Mouse (Mus musculus) v-Abl transformed pro-B cells (cell line): ENCODE measurements around the gene Brsk2.

Source experiments
- in situ Hi-C, 2 experiments: fragments of 400-800 bp; cut with MboI; formaldehyde crosslinking; loops; one replicate each; pipeline ENCODE4 v1.15.1; 2025; ENCODE audit not compliant: unreplicated experiment in 2 of 2

Brsk2 gene

DNA sequence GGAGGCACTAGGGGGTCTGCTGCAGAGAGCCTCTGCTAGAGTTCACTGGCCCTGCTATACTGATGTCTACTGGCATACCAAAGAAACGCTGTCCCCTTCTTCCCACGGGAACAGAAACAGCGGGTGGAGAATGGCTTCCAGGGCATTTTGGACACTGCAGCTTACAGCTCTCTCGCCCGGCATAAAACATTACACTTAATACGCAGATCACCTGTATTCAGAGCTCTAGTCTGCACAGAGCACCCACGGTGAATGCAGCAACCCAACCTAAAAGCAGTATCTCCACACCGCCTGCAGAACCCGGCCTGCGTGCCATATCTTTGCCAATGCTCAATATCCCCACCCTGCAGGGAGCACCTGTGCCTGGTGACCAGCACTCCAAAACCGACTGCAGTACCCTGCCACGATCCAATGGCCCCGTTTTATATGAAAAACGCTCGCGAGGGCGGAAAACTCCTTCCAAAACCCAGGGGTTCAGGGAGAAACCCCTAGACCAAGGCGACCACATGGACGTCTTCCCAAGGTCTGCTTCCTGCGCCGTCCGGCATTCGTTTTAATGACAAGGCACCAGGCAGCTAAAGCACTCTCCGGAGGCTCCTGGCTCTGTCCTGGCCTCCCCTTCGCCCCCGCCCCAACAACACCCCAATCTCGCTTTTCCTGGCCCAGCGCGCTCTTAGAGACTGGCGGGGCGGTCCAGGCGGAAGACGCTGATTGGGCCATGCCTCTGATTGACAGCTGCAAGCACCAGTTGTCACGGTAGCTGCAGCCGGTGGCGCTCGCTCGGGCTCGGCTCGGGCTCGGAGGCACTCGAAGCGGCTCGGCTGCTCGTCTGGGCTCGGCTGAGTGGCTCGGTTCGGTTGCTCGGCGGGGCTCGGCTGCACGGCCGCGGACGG is at the start of gene Brsk2:
Gene Brsk2 (plus strand): TSS at position 846 of the 893 bp plus-strand sequence.
- in situ Hi-C loops: loop anchor here (25.0 kb wide), 1 partner anchor 187 kb away; no protein-coding TSS in a partner anchor

DNA sequence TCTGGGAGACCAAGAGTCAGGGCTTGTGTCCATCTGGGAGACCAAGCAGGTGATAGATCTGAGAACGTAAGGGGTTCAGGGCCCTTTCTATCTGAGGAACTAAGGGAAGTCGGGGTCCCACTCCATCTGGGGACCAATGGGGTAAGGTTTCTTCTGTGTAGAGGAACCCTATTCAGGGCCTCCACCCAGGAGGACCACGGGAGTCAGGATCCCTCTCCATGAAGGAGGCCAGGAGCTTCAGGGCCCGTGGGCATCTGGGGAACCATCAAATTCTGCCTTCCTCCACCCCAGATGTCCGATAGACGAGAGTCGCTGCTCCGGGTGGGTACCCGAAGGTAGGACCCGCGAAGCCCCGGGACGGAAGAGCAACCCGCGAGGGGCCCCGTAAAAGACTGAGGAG is 47.7 kb upstream of the Brsk2 start:
- in situ Hi-C loops: loop anchor here (10.0 to 25.0 kb wide), 3 partner anchors 417 to 1935 kb away; partner anchors contain the start of genes Polr2l (in 1 of the 2) and Tspan4 (in 1 of the 2)

DNA sequence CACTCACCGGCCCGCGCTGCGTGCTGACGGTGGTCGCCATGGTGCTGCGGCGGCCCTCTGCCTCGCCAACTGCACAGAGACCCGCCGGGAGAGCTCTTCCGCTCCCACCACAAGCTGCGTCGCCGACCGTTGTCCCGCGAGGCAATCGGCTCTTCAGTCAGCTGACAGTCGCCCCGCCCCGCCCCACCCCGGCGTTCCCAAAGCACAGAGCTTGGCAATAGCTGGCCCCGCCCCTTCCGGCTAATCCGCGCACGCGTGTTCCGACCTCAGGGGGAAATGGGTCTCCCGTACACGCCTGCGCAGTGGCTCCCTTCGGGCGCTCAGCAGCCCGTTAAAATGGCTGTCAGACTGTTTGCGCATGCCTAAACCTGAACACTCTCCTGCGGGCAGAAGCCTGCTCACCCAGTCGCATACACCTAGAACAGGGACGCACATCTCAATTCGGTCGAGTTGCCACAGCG is 47.3 kb upstream of the Brsk2 start:
- in situ Hi-C loops: loop anchor here (10.0 to 25.0 kb wide), 3 partner anchors 417 to 1935 kb away; partner anchors contain the start of genes Polr2l (in 1 of the 2) and Tspan4 (in 1 of the 2)

DNA sequence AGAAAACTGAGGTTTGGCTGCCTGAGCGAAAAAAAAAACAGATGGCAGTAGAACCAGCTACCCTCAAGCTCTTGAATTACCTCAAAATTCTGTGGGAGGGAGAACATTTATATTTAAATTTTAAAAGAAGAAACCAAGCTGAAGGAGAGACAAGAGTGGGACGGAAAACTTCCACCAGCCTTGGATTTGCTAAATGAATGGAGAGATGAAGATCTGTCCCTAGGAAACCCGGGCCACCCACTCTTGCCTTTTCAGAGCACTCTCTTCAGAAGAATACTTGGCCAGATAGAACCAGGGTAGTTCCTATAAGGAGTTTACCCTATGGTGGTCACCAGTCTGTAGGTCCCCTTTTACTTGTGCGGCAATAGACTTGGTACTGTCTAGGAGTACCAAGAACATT is 46.8 kb upstream of the Brsk2 start:
- in situ Hi-C loops: loop anchor here (10.0 to 25.0 kb wide), 3 partner anchors 418 to 1935 kb away; partner anchors contain the start of genes Polr2l (in 1 of the 2) and Tspan4 (in 1 of the 2)

DNA sequence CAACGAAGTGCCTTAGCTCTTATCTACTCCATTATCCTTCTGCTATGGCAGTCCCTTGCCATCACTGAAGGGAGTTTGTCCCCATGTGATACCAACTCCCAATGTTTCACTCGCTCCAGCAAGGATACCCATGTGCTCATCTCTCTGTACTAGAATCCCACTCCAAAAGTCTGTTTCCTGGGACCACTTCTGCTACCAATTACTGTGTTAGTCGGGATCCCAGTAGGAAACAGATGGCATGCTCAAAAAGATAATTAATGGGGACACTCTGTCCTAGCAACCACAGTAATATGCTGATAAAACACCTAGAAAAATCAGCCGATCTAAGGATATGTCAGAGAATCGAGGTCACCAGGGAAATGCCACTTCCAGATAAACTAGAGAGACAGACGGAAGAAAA is 41.0 kb upstream of the Brsk2 start:
- in situ Hi-C loops: loop anchor here (10.0 to 25.0 kb wide), 3 partner anchors 424 to 1929 kb away; partner anchors contain the start of genes Polr2l (in 1 of the 2) and Tspan4 (in 1 of the 2)

DNA sequence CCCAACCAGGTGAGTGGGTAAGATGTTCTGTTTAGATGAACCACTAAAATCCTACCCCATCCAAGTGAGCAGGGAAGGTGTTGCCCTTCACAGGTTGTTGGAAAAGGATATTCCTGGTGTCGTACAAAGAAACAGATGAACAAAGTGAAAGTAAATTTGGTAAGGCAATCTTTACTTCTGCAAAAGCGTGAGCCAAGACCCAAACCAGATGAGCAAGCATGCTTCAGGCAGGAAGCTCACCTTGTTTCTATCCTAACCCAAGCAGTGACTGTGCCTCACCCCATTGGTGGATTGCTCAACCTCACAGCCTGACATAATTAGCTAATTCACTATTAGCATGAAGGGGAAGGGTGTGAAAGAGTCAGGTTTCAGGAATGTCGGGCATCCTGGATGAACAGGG is 38.2 kb upstream of the Brsk2 start:
- in situ Hi-C loops: loop anchor here in 1 of 2 experiments (25.0 kb wide), 1 partner anchor 1926 kb away; no protein-coding TSS in a partner anchor

DNA sequence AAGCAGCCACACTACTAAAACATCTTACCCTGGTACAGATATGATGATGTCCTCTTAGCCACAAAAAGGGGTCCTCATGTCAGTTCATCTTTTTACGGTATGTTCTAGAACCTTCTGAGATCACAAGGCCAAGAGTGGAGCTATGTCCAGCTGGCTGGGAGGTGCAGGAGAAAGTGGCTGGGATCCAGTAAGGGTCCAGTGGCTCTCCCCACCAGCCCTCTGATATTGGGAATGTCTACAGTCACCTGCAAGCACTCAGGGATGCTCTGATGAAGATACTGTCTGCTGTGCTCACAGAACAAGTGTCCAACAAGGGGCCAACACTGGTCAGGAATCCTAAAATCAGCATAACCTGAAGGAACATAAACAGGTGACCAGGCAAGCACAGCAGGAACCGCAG is 31.1 kb upstream of the Brsk2 start, which contains the start of gene Tollip:
Gene Tollip (minus strand): TSS at position 101 of the 400 bp plus-strand sequence.
- in situ Hi-C loops: loop anchor here in 1 of 2 experiments (25.0 kb wide), 1 partner anchor 1919 kb away; no protein-coding TSS in a partner anchor

DNA sequence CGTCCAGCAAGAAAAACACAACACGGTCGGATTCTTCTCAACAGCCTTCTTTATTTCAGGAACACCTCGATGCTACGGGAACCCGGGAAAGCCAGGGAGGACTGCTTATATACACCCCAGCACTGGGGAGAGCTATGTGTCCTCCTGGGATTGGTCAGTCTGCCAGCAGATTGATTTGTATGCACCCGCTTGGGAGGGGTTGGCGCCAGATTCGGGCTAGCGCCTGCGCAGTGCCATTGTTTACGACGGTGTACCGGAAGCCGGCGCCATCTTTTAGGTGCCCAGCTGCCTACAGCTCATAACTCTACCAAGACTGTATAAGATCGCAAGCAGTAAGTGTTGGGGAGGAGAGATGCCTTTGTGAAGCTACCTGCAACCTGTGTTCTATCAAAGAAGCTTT is 25.4 kb upstream of the Brsk2 start:
- in situ Hi-C loops: loop anchor here in 1 of 2 experiments (25.0 kb wide), 1 partner anchor 1913 kb away; no protein-coding TSS in a partner anchor

DNA sequence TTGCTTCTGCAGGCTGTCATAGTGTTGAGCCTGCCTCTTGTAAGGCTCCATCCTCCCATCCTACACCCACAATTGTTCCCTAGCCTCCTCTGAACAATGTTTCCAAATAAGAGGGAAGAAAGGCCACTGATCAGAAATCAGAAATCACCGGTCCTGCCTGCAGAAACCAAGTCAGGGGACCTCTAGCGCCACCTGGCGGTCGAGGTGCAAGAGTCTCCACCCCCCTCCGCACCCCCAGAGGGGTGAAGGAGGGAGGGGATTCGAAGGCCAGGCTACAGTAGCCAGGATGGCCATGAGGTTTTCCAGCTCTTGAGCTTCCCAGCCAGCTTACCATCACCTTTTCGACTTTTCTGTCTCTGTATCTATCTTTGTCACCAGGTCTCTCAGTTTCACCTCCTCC is 24.6 kb upstream of the Brsk2 start:
- in situ Hi-C loops: loop anchor here (25.0 kb wide), 2 partner anchors 163 to 1912 kb away; no protein-coding TSS in a partner anchor

DNA sequence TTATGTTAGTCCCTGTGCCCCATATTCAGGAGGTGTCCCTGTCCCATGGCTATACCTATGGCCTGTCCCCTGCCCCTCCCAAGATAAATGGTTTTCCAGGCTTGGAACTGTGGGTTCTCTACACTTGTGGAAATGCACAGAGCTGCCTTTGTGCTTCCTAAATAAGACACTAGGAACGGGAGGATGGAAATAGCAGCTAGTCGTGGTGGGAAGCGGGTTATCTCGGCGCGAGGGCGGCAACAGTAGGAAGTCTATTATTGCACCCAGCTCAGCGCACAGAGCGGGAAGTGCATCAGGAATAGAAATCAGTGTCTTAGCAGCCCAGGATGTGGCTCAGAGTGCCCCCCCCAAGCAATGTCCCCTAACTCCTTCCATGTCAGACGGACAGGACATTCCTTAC is 20.9 kb upstream of the Brsk2 start:
- in situ Hi-C loops: loop anchor here (25.0 kb wide), 1 partner anchor 166 kb away; no protein-coding TSS in a partner anchor

DNA sequence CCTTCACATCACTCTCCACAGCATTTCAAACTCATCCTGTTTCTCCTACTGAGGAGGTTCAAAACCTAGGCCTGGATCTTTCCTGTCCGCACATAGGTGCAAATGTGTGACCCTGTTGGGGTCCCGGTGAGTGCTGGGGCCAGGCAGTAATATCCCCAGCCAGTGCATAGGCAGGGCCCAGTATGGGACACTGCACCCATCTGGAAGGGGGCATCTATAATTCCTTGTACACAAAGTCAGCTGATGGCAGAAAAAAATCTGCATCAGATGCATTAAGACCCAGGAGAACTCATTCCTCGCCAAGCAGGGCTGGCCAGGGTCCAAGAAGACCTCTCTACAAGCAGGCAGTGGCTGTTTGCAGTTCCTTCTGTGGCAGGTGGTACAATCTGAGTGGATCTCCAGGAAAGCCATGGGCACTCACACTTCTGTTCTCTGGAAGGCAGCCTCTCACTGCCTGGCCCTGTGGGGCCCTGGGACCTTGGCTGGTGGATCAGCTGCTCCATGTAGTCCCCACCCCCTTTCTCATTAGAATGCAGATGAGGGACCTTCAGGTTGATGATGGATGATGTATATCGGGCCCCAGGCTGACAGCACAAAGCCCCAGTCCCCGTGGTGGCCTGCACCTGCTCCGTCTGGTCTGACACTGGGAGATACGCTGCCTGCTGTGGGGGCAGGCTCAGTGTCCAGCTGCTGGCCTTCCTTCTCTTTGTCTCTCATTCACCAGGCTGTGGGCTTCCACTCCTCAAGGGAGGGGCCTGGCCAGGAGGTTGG is 15.2 kb upstream of the Brsk2 start:
- in situ Hi-C loops: loop anchor here (25.0 kb wide), 1 partner anchor 172 kb away; no protein-coding TSS in a partner anchor

DNA sequence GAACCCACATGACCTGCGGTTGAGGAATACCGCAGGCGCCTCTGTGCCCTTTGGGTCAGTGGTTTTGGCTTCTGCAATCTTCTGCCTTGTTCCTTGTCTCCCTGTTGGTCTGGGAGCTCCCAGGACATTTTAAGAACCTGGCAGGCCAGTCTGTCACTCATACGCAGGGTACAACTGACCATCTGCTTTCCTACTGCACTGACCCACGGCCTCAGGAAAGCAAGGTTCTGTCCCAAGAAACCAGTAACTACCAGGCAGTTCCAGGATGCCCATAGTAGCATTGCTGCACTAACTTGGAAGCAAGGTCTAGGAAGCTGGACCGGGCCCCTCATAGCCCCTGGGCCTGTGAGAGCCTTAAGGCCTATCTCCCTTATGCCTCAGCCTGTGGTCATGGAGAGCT is 14.6 kb upstream of the Brsk2 start:
- in situ Hi-C loops: loop anchor here (25.0 kb wide), 1 partner anchor 173 kb away; no protein-coding TSS in a partner anchor

DNA sequence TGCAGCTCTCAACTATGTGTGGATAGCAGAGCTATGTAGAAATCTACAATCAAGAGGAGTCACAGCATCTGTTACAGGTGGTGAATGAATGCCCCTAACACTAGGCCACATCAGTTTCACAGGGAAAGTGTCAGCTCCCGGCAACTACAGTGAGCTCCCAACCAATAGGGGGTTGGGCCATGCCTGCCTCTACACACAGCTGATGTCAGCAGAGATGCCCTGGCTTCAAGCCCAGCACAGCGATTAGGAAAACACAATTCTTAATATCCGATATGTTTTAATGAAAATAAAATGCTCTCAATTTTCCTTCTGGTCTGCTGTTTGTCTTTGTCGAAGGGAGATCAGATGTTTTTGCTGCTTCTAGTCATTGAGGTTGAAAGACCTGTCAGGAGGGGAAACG is 6.1 kb upstream of the Brsk2 start:
- in situ Hi-C loops: loop anchor here (25.0 kb wide), 1 partner anchor 181 kb away; no protein-coding TSS in a partner anchor

DNA sequence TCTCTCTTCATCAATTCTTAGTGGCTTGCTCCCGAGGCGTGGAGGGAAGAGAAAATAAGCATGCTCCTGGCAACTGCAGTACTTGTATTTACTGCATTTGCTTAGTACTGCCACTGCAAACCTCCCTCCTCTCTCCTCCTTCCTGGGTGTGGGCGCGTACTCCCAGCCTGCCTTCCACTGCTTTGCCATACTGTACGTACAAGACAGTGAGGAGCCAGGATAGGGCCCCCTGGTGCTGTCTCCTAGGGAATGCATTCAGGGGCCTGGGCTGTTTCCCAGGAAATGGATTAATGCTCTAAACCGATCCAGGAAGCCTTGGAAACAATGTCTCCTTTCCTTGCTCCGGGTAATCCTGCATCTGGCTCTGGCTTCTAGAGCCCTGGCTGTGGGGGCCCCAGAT is 3.6 kb upstream of the Brsk2 start:
- in situ Hi-C loops: loop anchor here (25.0 kb wide), 1 partner anchor 184 kb away; no protein-coding TSS in a partner anchor

DNA sequence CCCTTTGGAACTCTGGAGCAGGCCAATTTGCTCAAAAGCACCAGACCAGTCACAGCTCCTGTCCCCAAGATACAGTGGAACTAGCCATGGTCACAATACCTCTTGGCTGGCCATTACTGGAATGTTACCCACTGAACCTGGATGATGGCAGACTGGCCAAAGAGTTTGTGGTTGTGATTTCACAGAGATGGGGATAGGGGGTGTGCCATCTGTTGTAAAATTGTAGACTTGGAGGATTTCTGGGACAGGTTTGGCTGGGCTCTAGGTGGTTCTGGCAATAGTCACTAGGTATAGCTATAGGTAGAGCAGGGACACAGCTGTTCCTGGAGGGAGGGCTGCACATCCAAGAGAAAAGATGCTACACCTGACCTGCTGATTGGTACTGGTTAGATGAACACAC is 2.0 kb upstream of the Brsk2 start:
- in situ Hi-C loops: loop anchor here (25.0 kb wide), 1 partner anchor 185 kb away; no protein-coding TSS in a partner anchor

DNA sequence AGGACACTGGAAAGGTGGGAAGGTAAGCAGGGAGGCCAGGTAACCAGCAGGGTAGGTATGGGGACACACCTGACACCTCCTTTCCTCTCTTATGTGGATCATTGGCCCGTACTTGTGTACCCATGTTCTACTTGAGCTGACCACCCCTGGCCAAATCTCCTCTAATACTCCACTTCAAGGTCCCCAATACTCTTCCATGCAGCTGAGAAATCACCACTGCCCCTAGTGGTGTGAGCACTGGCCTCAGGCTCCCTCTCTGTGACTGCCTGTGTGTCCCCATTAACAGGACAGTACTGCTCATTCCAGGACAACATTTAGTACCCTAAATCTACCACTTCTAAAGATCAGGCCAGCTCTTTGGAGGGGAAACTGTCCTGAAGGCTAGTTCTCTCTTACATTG is 1.5 kb upstream of the Brsk2 start:
- in situ Hi-C loops: loop anchor here (25.0 kb wide), 1 partner anchor 186 kb away; no protein-coding TSS in a partner anchor

DNA sequence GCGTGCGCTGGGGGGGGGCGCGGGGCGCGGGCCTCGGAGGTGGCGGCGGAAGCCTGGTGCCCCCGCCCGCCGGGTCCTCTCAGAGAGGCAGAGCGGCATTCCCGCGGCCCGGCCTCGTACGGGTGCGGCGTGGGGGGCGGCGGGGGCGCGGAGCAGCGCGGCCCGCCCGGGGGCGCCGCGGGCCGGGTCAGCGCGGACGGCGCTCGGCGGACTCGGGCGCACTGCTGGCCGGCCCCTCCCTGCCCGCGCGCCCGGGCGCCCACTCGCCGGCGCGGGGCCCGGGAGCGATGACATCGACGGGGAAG is 200 bp downstream of the Brsk2 start:
- in situ Hi-C loops: loop anchor here (25.0 kb wide), 1 partner anchor 187 kb away; no protein-coding TSS in a partner anchor

DNA sequence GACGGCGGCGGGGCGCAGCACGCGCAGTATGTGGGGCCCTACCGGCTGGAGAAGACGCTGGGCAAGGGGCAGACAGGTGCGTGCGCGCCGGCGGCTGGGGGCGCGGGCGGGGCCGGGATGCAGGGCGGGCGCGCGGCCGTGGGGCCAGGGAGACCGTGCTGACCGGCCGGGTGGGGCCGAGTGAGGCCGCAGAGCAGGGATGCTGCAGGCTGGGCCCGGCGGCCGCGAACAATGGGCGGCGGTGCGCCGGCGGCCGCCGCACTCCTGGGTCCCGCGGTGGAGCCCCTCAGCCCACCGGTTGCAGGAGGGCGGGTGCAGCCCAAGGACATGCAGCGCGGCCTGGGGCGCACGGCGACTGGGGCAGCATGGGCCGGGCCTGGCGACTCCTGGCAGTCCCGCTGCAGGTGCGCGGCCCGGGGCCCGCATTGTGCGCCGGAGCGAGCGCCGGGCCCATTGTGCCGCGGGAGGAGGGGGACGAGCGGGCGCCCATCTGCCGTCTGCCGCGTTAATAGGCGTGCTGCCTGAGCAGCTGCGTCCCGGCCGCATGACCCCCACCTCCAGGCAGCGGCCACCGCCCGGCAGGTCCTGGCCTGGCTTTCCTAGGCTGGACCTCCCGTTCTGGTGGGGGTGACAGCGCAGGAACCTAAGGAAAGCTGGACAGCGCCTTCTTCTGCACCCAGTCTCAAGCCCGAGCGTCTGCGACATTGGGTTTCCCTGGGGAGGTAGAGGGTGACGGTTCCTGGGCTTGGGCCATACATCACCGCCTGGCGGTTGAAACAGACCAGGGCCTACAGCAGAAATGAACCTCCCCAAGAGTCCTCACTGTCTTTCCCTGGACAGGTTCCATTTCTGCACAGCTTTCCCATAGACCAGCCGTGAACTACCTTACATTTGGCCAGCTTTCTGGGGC is 808 bp downstream of the Brsk2 start:
- in situ Hi-C loops: no loop called here

DNA sequence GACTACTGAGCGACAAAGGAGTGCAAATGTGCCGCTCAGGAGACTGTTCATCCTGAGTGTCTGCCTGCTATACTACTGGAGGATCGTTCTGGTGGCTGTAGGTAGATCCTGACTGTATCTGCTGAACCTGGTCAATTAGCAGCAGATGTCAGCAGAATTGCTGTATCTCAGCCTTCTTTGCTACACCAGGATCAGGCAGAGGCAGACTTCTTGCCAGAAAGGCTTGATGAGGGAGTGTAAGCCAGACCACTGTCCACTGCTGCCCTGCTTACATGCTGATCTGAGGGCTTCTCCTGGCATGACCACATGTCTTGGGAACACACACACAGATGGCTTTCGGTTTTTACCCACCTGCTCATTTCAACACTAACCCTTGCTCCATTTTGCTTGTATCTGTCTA is 2.3 kb downstream of the Brsk2 start:
- in situ Hi-C loops: no loop called here
